In the genomic region with DNA sequence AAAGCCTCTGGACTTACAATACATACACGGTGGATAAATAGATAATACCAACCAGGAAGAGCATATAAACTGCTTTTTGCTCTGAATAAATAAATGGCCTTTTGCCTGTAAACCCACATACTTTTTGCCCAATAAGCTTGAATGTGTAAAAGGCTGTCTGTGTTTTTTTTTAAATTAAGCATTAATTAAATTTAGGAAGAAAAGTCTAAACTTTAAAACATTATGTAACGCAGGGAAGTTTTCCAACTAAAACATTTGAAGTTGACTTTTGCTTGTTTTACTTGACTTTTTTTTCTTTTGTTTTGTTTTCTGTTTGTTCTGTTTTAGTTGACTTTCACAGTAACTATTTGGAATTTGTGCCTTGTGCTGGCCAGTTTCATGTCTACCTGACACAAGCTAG, we compare ENCODE assay signal across 27 mouse cellular contexts.
"Had no signal": no experiment of that assay in that cellular context is flagged by ENCODE, and none has a peak within 500 bp of the region (broad histone marks: within the 10 kb centered on the region; RNA-seq: fewer than 3 reads in every experiment).

No protein-coding gene starts in this region.

- DNase-seq: cerebellum, adult 18-20 months; cerebellum, adult 2 months; cerebellum, adult 8-10 months; cerebellum, adult 9-10 months; cerebellum, adult 9-11 months; cerebellum, postnatal 10 days; cerebellum, postnatal 14 days; cerebellum, postnatal 25 days; cerebellum, postnatal 36 days; embryo, embryonic 11 days; forebrain, postnatal 0 days; gastrocnemius, adult 2 months; gastrocnemius, postnatal 10 days; gastrocnemius, postnatal 14 days; gastrocnemius, postnatal 25 days; gastrocnemius, postnatal 36 days had no signal

- H3K27me3 ChIP-seq: embryonic facial prominence, embryonic 12.5 days; embryonic facial prominence, embryonic 13.5 days; embryonic facial prominence, embryonic 15.5 days; forebrain, embryonic 12.5 days; forebrain, embryonic 13.5 days; forebrain, embryonic 15.5 days had no signal

- H3K27ac ChIP-seq: embryonic facial prominence, embryonic 10.5 days; embryonic facial prominence, embryonic 12.5 days; embryonic facial prominence, embryonic 13.5 days; embryonic facial prominence, embryonic 15.5 days; forebrain, embryonic 10.5 days; forebrain, embryonic 12.5 days; forebrain, embryonic 13.5 days; forebrain, embryonic 15.5 days; gastrocnemius, adult 2 months had no signal

- H3K9ac ChIP-seq: embryonic facial prominence, embryonic 12.5 days; embryonic facial prominence, embryonic 13.5 days; embryonic facial prominence, embryonic 15.5 days; forebrain, embryonic 12.5 days; forebrain, embryonic 13.5 days; forebrain, embryonic 15.5 days; forebrain, postnatal 0 days had no signal

- H3K36me3 ChIP-seq: embryonic facial prominence, embryonic 10.5 days; embryonic facial prominence, embryonic 12.5 days; embryonic facial prominence, embryonic 13.5 days; embryonic facial prominence, embryonic 15.5 days; forebrain, embryonic 10.5 days; forebrain, embryonic 12.5 days; forebrain, embryonic 15.5 days had no signal

- H3K4me3 ChIP-seq: embryonic facial prominence, embryonic 10.5 days; embryonic facial prominence, embryonic 12.5 days; embryonic facial prominence, embryonic 13.5 days; embryonic facial prominence, embryonic 15.5 days; erythroblast, embryonic 14.5 days; forebrain, embryonic 10.5 days; forebrain, embryonic 12.5 days; forebrain, embryonic 13.5 days; forebrain, embryonic 15.5 days; gastrocnemius, adult 2 months had no signal

- H3K4me1 ChIP-seq: embryonic facial prominence, embryonic 15.5 days; forebrain, embryonic 12.5 days; forebrain, embryonic 13.5 days; forebrain, embryonic 15.5 days had no signal

- H3K4me2 ChIP-seq: embryonic facial prominence, embryonic 12.5 days; embryonic facial prominence, embryonic 13.5 days; embryonic facial prominence, embryonic 15.5 days; forebrain, embryonic 12.5 days; forebrain, embryonic 13.5 days; forebrain, embryonic 15.5 days had no signal

- H3K9me3 ChIP-seq: embryonic facial prominence, embryonic 12.5 days; embryonic facial prominence, embryonic 13.5 days; embryonic facial prominence, embryonic 15.5 days; forebrain, embryonic 10.5 days; forebrain, embryonic 12.5 days; forebrain, embryonic 13.5 days; forebrain, embryonic 15.5 days had no signal

- ATAC-seq: forebrain, embryonic 13.5 days; forebrain, embryonic 14.5 days; forebrain, embryonic 15.5 days; forebrain, embryonic 16.5 days; forebrain, postnatal 0 days had no signal
